Mouse (Mus musculus): ENCODE data around the gene Rps6ka2. TPM values are rescaled to one million over a fixed set of nuclear protein-coding genes. Genes with fewer than 3 reads are reported as not detected.

Gene Rps6ka2
- polyA plus RNA-seq, 2 experiments from 2014 or later = 0.57 to 0.60 TPM

Other genes starting within 250 kb of the Rps6ka2 start
- gene Rsph3b, start 221.4 kb upstream of the Rps6ka2 start, polyA plus RNA-seq (2017; shearing (Covaris generic)) = 10 to 100 TPM; 26.1 to 31.4 TPM
- 10 to 100 TPM; 45.9 to 57.3 TPM for gene Tagap1, start 209.0 kb upstream of the Rps6ka2 start, polyA plus RNA-seq (2017; shearing (Covaris generic))
- gene Rnaset2b, start 199.5 kb upstream of the Rps6ka2 start, polyA plus RNA-seq (2017; shearing (Covaris generic)) = 100 to 1,000 TPM; 368 to 401 TPM
- under 1 TPM in 1 of 2 experiments, not detected in 1; 0.20 TPM for gene Gm49721, start 191.2 kb upstream of the Rps6ka2 start, polyA plus RNA-seq (2017; shearing (Covaris generic))
- not detected for gene Gm1604a, start 144.5 kb upstream of the Rps6ka2 start, polyA plus RNA-seq (2017; shearing (Covaris generic))
- gene Tcp10a, start 154.5 kb downstream of the Rps6ka2 start, polyA plus RNA-seq (2017; shearing (Covaris generic)) = not detected
- not detected for gene Ttll2, start 182.6 kb downstream of the Rps6ka2 start, polyA plus RNA-seq (2017; shearing (Covaris generic))
- not detected for gene Gm49630, start 201.9 kb downstream of the Rps6ka2 start, polyA plus RNA-seq (2017; shearing (Covaris generic))
- not detected for gene Unc93a2, start 215.3 kb downstream of the Rps6ka2 start, polyA plus RNA-seq (2017; shearing (Covaris generic))

Data from activated CD4-positive, CD25-positive, alpha-beta regulatory T cell, adult 4 months (primary cell).